Mouse (Mus musculus) E14TG2a.4 (cell line): ENCODE results near the gene Ppp1r21.

Experiments used
- CTCF ChIP-seq: conservative IDR thresholded peaks from 2 replicates; pipeline ENCODE4 v1.5.1; 2014; ENCODE audit warnings: low read length
- POU5F1 ChIP-seq: IDR thresholded peaks from 2 replicates; pipeline ENCODE4 v1.6.1; 2014; ENCODE audit warnings: low read length, borderline replicate concordance

DNA sequence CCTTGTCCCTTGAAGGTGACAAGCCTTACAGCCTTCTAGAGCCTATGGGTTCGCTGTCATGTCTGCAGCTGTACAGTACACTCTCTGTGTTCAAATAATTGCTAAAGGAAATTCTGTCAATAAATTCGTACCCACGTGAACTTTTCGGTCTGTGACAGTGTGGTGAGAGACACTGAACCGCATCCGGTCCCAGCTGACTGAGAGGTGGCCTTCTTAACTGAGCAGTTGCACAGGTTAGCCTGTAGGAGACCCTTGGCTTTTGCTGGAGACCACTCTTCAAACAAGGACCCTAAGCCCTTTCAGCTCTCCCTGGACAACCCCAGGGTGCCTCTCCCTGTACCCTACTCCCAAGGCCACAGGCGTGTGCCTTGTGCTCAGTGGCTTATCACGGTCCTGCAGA lies 58.3 kb downstream of the Ppp1r21 start:
- no peak for TF ChIP-seq CTCF
- no peak for TF ChIP-seq POU5F1
